Mouse (Mus musculus): ENCODE data around the gene Sv2c. TPM values are rescaled to one million over a fixed set of nuclear protein-coding genes. Genes with fewer than 3 reads are reported as not detected.

Gene Sv2c
- total RNA-seq (2014; rRNA removed; ENCODE audit: low replicate concordance) (0.15 and 1.2 TPM in 2 replicates), polyA plus RNA-seq (2015; fragmentation: Nextera tagmentation; extraction: Ambion mirVana) (0.25 and 0.32 TPM in 2 replicates)

DNA sequence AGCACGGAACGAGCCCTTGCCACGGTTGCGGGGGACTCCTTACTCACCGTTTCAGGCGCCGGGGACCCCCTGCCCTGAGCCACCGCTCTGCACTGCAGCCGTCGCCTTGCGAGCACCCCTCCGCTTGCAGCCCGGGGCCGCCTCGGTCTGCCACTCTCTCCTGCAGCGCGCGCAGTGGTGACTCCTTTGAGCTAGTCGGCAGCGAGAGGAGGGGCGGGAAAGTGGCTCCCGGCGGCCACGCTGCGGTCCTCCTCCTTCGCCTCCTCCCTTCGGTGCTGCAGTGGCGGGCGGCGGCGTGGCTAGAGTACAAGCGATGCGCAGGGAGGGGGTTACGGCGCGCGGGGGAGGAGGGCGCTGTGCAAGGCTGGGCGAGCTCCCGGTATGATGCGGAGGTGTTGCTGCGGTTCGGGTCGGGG is at the start of gene Sv2c:
Sv2c (minus strand) TSS at position 177 of the 416 bp plus-strand sequence.
- no peak within 1 kb of the TSS for H3K9ac ChIP-seq (replicated peaks; ENCODE audit: low read depth, low read length)
- TF ChIP-seq EP300 (IDR thresholded peaks at IDR 0.05; ENCODE audit: low read depth) (no peak), CTCF (IDR thresholded peaks at IDR 0.05; ENCODE audit: low read depth) (no peak)

DNA sequence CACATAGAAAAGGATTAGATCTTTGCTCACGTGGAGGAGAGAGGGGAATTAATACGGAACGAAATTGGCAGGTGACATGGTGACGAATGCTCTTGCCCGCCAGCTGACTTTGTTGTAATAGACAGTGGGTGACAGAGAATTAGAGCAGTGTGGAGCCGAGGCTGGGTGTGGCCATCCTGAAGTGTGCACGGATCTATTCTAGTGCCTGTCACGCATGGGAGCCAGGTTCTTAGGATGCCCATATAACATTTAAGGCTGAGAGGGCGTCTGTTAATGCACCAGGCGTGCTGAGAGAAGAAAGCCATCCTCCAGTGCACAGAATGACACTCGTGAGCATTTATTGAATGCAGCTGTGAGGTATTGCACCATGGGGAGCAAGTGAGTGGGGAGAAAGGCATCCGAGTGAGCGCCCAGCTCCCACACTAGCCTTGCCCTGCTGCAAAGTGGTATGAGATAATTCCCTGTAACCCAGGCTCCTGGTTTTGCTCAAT is 48.3 kb upstream of the Sv2c start:
- Histone ChIP-seq H3K4me3 (ENCODE audit: low read depth, low read length) (peak overlapping the region; percentile 4; the same call in 1 of the 2 replicates), H3K9me3 (replicated peaks; ENCODE audit: control insufficient read depth, low read length) (no peaks in the 10 kb centered on the region), H3K27ac (ENCODE audit: low read depth) (peak overlapping the region; percentile 39; the same call in 1 of the 2 replicates), H3K27me3 (ENCODE audit: control insufficient read depth, insufficient read depth, low read length) (no peaks in the 10 kb centered on the region), H3K36me3 (replicated peaks; ENCODE audit: control insufficient read depth, insufficient read depth, low read length) (no peaks in the 10 kb centered on the region), H3K4me1 (ENCODE audit: control insufficient read depth, insufficient read depth) (no peaks in the 10 kb centered on the region), H3K9ac (replicated peaks; ENCODE audit: low read depth, low read length) (no peak overlapping the region), H3K4me2 (ENCODE audit: low read depth, low read length) (peak overlapping the region; percentile 49)
- ATAC-seq (ENCODE audit: insufficient read depth, low read depth) (peak; percentile 82), DNase-seq (ENCODE audit: low spot score) (peak; percentile 56)
- 39% methylated on average over 13 of the region's 13 CpGs for WGBS
- TF ChIP-seq EP300 (IDR thresholded peaks at IDR 0.05; ENCODE audit: low read depth) (no peak), CTCF (IDR thresholded peaks at IDR 0.05; ENCODE audit: low read depth) (no peak)

More for the DNA sequence above, at the start of gene Sv2c:
- no peaks in the 10 kb centered on the region for H3K9me3 ChIP-seq (replicated peaks; ENCODE audit: control insufficient read depth, low read length)
- H3K27me3 ChIP-seq (ENCODE audit: control insufficient read depth, insufficient read depth, low read length) = peaks cover 70% of the 10 kb centered on the region
- ATAC-seq (ENCODE audit: insufficient read depth, low read depth) (peak; percentile 55), DNase-seq (ENCODE audit: low spot score) (peak; percentile 24)
- no peaks in the 10 kb centered on the region for H3K36me3 ChIP-seq (replicated peaks; ENCODE audit: control insufficient read depth, insufficient read depth, low read length)
- peak within 1 kb of the TSS; percentile 85 for H3K4me2 ChIP-seq (ENCODE audit: low read depth, low read length)
- WGBS = under 1% methylated on average over 44 of the region's 44 CpGs
- no peak within 1 kb of the TSS for H3K27ac ChIP-seq (ENCODE audit: low read depth)
- peak within 1 kb of the TSS; percentile 49 for H3K4me3 ChIP-seq (ENCODE audit: low read depth, low read length)
- H3K4me1 ChIP-seq (ENCODE audit: control insufficient read depth, insufficient read depth) = peaks cover 5% of the 10 kb centered on the region; the same call in 1 of the 2 replicates

DNA sequence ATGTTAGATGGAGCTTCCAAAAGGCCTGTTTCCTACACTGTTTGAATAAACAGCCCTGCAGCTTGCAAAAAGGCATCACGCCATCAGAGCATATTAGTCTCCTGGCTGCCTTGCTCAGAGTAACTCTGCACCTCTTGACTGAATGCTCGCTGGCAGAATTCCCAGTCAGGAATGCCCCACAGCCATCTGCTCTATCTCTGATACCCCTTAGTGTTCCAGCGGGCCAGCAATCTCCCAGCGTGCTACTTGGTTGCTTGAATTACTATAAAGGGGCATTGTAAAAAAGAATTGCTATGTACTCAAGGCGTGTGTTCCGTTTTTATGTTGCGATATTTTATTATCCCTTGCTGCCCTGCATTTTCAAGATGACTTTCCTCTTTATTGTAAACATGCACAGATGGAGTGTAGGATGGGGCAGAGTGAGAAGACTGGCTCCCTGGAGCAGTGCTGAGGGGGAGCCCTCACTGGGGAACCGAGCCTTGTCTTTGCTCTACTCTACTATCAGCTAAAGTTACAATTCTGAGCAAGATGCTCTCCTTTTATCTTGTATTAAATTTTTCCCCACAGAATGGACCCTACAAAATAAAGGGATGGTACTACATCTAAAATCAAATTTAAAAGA is 43.3 kb upstream of the Sv2c start:
- no peak overlapping the region for H3K4me3 ChIP-seq (ENCODE audit: low read depth, low read length)
- ATAC-seq (ENCODE audit: insufficient read depth, low read depth) (peak; percentile 95), DNase-seq (ENCODE audit: low spot score) (peak; percentile 90)
- 25% methylated on average over 8 of the region's 8 CpGs for WGBS
- H3K9me3 ChIP-seq (replicated peaks; ENCODE audit: control insufficient read depth, low read length) = no peaks in the 10 kb centered on the region
- no peaks in the 10 kb centered on the region for H3K27me3 ChIP-seq (ENCODE audit: control insufficient read depth, insufficient read depth, low read length)
- TF ChIP-seq CTCF (IDR thresholded peaks at IDR 0.05; ENCODE audit: low read depth) = no peak
- peak; percentile 56; the same call in 1 of the 2 replicates for TF ChIP-seq EP300 (IDR thresholded peaks at IDR 0.05; ENCODE audit: low read depth)
- H3K4me2 ChIP-seq (ENCODE audit: low read depth, low read length) = peak overlapping the region; percentile 22; the same call in 1 of the 2 replicates
- peak overlapping the region; percentile 17; the same call in 1 of the 2 replicates for H3K9ac ChIP-seq (replicated peaks; ENCODE audit: low read depth, low read length)
- peaks cover 9% of the 10 kb centered on the region for H3K4me1 ChIP-seq (ENCODE audit: control insufficient read depth, insufficient read depth)
- H3K36me3 ChIP-seq (replicated peaks; ENCODE audit: control insufficient read depth, insufficient read depth, low read length) = no peaks in the 10 kb centered on the region
- H3K27ac ChIP-seq (ENCODE audit: low read depth) = peak overlapping the region; percentile 75

DNA sequence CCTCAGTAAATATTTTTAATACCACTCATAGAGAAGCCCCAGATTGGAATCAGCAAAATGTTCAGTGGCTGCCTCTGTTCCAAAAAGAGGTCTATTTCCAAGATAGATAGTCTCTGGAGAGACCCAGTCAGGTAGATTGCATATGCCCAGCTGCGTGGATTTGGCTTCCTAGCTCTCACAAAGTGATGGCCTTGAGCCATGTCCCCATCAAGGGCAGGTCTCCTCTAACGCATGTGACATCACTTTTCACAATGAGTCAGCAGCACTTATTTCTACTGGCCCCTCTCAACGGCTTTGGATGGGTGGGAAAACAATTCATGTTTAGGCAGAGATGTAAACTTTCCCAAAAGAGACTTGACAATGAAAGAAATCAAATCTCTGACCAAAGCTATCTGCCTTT is 41.3 kb upstream of the Sv2c start:
- Histone ChIP-seq H3K27ac (ENCODE audit: low read depth) (no peak overlapping the region), H3K27me3 (ENCODE audit: control insufficient read depth, insufficient read depth, low read length) (no peaks in the 10 kb centered on the region), H3K4me3 (ENCODE audit: low read depth, low read length) (no peak overlapping the region), H3K4me2 (ENCODE audit: low read depth, low read length) (no peak overlapping the region), H3K4me1 (ENCODE audit: control insufficient read depth, insufficient read depth) (peaks cover 9% of the 10 kb centered on the region), H3K9ac (replicated peaks; ENCODE audit: low read depth, low read length) (no peak overlapping the region), H3K9me3 (replicated peaks; ENCODE audit: control insufficient read depth, low read length) (no peaks in the 10 kb centered on the region), H3K36me3 (replicated peaks; ENCODE audit: control insufficient read depth, insufficient read depth, low read length) (no peaks in the 10 kb centered on the region)
- 24% methylated on average over 3 of the region's 3 CpGs for WGBS
- no peak for ATAC-seq (ENCODE audit: insufficient read depth, low read depth)
- DNase-seq (ENCODE audit: low spot score) = peak; percentile 55
- no peak for TF ChIP-seq CTCF (IDR thresholded peaks at IDR 0.05; ENCODE audit: low read depth)
- no peak for TF ChIP-seq EP300 (IDR thresholded peaks at IDR 0.05; ENCODE audit: low read depth)

DNA sequence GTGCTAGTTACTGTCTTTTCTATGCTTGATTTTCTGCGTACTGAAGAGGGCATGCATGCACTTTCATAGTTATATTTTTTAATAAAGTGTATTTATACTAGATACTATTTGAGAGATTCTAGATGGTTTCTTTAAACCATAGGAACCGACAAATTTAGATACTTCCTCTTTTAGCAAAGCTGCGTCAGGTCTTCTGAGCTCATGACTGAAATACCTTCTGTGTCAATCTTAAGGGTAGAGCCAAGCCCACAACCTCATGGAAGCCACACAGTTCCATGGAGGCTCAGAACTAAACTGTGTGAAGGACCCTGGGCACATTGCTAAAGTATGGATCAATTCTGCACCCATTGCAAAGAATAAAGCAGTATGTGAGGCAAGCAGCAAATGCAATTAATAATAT is 39.9 kb upstream of the Sv2c start:
- Histone ChIP-seq H3K4me1 (ENCODE audit: control insufficient read depth, insufficient read depth) (peaks cover 9% of the 10 kb centered on the region), H3K27ac (ENCODE audit: low read depth) (no peak overlapping the region), H3K36me3 (replicated peaks; ENCODE audit: control insufficient read depth, insufficient read depth, low read length) (no peaks in the 10 kb centered on the region), H3K9me3 (replicated peaks; ENCODE audit: control insufficient read depth, low read length) (no peaks in the 10 kb centered on the region), H3K27me3 (ENCODE audit: control insufficient read depth, insufficient read depth, low read length) (no peaks in the 10 kb centered on the region), H3K9ac (replicated peaks; ENCODE audit: low read depth, low read length) (no peak overlapping the region), H3K4me3 (ENCODE audit: low read depth, low read length) (no peak overlapping the region), H3K4me2 (ENCODE audit: low read depth, low read length) (no peak overlapping the region)
- no peak for DNase-seq (ENCODE audit: low spot score)
- WGBS = 82% methylated on average over 3 of the region's 3 CpGs
- ATAC-seq (ENCODE audit: insufficient read depth, low read depth) = no peak
- TF ChIP-seq CTCF (IDR thresholded peaks at IDR 0.05; ENCODE audit: low read depth) = no peak
- no peak for TF ChIP-seq EP300 (IDR thresholded peaks at IDR 0.05; ENCODE audit: low read depth)
